Mouse (Mus musculus) CH12.LX (cell line): ENCODE data around the gene Pnn. TPM values are rescaled to one million over a fixed set of nuclear protein-coding genes. Genes with fewer than 3 reads are reported as not detected.

Experiments used
- DNase-seq: peaks from one replicate; pipeline ENCODE4 v3.0.0-alpha.2; 2013; ENCODE audit errors: extremely low read depth
- H3K27ac ChIP-seq: 2 replicates; pipeline ENCODE4 v1.5.1; 2012; ENCODE audit warnings: low read depth, mild to moderate bottlenecking, control low read depth, moderate library complexity; ENCODE audit not compliant: insufficient read depth
- H3K27me3 ChIP-seq: replicated peaks from 2 replicates; pipeline ENCODE3; 2012; ENCODE audit warnings: inconsistent platforms
- H3K36me3 ChIP-seq, 2 experiments: replicated peaks in 1 of 2; 2 replicates each; pipeline versions ENCODE3 to v1.6.1; 2012; ENCODE audit warnings: inconsistent platforms in 1 of 2, low read length in 1 of 2, mild to moderate bottlenecking in 1 of 2, mixed read lengths in 1 of 2, moderate library complexity in 1 of 2; ENCODE audit not compliant: control insufficient read depth in 1 of 2, insufficient read depth in 1 of 2
- H3K4me1 ChIP-seq, 2 experiments: 2 replicates each; pipeline ENCODE4 v1.6.1; 2012; ENCODE audit warnings: inconsistent platforms in 1 of 2, moderate library complexity in 1 of 2; ENCODE audit not compliant: insufficient read depth in 2 of 2, control insufficient read depth in 1 of 2
- H3K4me2 ChIP-seq: 2 replicates; pipeline ENCODE4 v1.6.1; 2012; ENCODE audit warnings: low read depth, mild to moderate bottlenecking, control low read depth; ENCODE audit not compliant: poor library complexity, insufficient read depth, severe bottlenecking
- H3K4me3 ChIP-seq, 3 experiments: fragments of 150-350 bp in 1 of 3; sonication (generic) in 1 of 3; replicated peaks in 1 of 3; 2 replicates each; pipeline versions ENCODE3 to v1.5.1; 2011 to 2012; ENCODE audit warnings: low read depth in 2 of 3, low read length in 2 of 3, mild to moderate bottlenecking in 2 of 3, moderate library complexity in 2 of 3, control low read depth in 1 of 3, improper control_type of control experiment in 1 of 3, inconsistent platforms in 1 of 3, mixed read lengths in 1 of 3; ENCODE audit not compliant: poor library complexity in 1 of 3
- H3K79me2 ChIP-seq: replicated peaks from 2 replicates; pipeline ENCODE4 v1.6.1; 2012; ENCODE audit warnings: mild to moderate bottlenecking, moderate library complexity; ENCODE audit not compliant: control insufficient read depth, poor library complexity, insufficient read depth, severe bottlenecking; ENCODE audit errors: extremely low read depth
- H3K9ac ChIP-seq: 2 replicates; pipeline ENCODE4 v1.6.1; 2012; ENCODE audit warnings: low read depth, mild to moderate bottlenecking, control low read depth, moderate library complexity; ENCODE audit not compliant: insufficient read depth
- H3K9me3 ChIP-seq: replicated peaks from 2 replicates; pipeline ENCODE3; 2012; ENCODE audit warnings: low read length, inconsistent platforms, mixed read lengths
- CHD1 ChIP-seq: IDR thresholded peaks from 2 replicates; pipeline ENCODE4 v1.6.1; 2012; ENCODE audit warnings: low read depth, low read length, improper control_type of control experiment, inconsistent platforms
- CHD2 ChIP-seq: IDR thresholded peaks from 2 replicates; pipeline ENCODE4 v1.6.1; 2011; ENCODE audit warnings: low read length, improper control_type of control experiment
- CTCF ChIP-seq, 2 experiments: IDR thresholded peaks in 1 of 2; conservative IDR thresholded peaks in 1 of 2; 2 replicates each; pipeline ENCODE4 v1.5.1; 2011 to 2012; ENCODE audit warnings: low read depth in 2 of 2, low read length in 2 of 2, improper control_type of control experiment in 1 of 2, inconsistent platforms in 1 of 2, mild to moderate bottlenecking in 1 of 2, moderate library complexity in 1 of 2
- E2F4 ChIP-seq: IDR thresholded peaks from 2 replicates; pipeline ENCODE4 v1.6.1; 2011; ENCODE audit warnings: low read depth, low read length, improper control_type of control experiment; ENCODE audit not compliant: insufficient replicate concordance
- ETS1 ChIP-seq: conservative IDR thresholded peaks from 2 replicates; pipeline ENCODE4 v1.6.1; 2012; ENCODE audit warnings: low read depth, mild to moderate bottlenecking, inconsistent platforms, low read length, improper control_type of control experiment, moderate library complexity
- HCFC1 ChIP-seq: IDR thresholded peaks from 2 replicates; pipeline ENCODE4 v1.6.1; 2012; ENCODE audit warnings: low read depth, mild to moderate bottlenecking, inconsistent platforms, low read length, improper control_type of control experiment
- KAT2A ChIP-seq: IDR thresholded peaks from 2 replicates; pipeline ENCODE4 v1.6.1; 2012; ENCODE audit warnings: low read length, improper control_type of control experiment, inconsistent platforms; ENCODE audit not compliant: insufficient replicate concordance
- MAX ChIP-seq: IDR thresholded peaks from 2 replicates; pipeline ENCODE4 v1.6.1; 2011; ENCODE audit warnings: low read length, improper control_type of control experiment
- MAZ ChIP-seq: IDR thresholded peaks from 2 replicates; pipeline ENCODE4 v1.6.1; 2012; ENCODE audit warnings: low read depth, mild to moderate bottlenecking, inconsistent platforms, low read length, improper control_type of control experiment, moderate library complexity
- MEF2A ChIP-seq: IDR thresholded peaks from 2 replicates; pipeline ENCODE4 v1.6.1; 2014; ENCODE audit warnings: low read depth, mild to moderate bottlenecking, inconsistent platforms, low read length, improper control_type of control experiment, borderline replicate concordance
- MXI1 ChIP-seq: IDR thresholded peaks from 2 replicates; pipeline ENCODE4 v1.6.1; 2011; ENCODE audit warnings: mild to moderate bottlenecking, low read depth, low read length, improper control_type of control experiment
- NELFE ChIP-seq: IDR thresholded peaks from 2 replicates; pipeline ENCODE4 v1.6.1; 2011; ENCODE audit warnings: low read depth, low read length, improper control_type of control experiment
- PAX5 ChIP-seq: IDR thresholded peaks from 2 replicates; pipeline ENCODE4 v1.6.1; 2012; ENCODE audit warnings: low read length, inconsistent platforms, mixed read lengths
- SIN3A ChIP-seq: IDR thresholded peaks from 2 replicates; pipeline ENCODE4 v1.6.1; 2012; ENCODE audit warnings: low read length, improper control_type of control experiment, inconsistent platforms
- SMC3 ChIP-seq: IDR thresholded peaks from 2 replicates; pipeline ENCODE4 v1.6.1; 2011; ENCODE audit warnings: low read depth, low read length, improper control_type of control experiment
- UBTF ChIP-seq: IDR thresholded peaks from 2 replicates; pipeline ENCODE4 v1.6.1; 2012; ENCODE audit warnings: low read depth, mild to moderate bottlenecking, inconsistent platforms, low read length, improper control_type of control experiment, moderate library complexity
- USF2 ChIP-seq: conservative IDR thresholded peaks from 2 replicates; pipeline ENCODE4 v1.6.1; 2011; ENCODE audit warnings: low read depth, low read length, improper control_type of control experiment
- ZC3H11A ChIP-seq: IDR thresholded peaks from 2 replicates; pipeline ENCODE4 v1.6.1; 2012; ENCODE audit warnings: low read depth, mild to moderate bottlenecking, inconsistent platforms, low read length, improper control_type of control experiment
- ZMIZ1 ChIP-seq: IDR thresholded peaks from 2 replicates; pipeline ENCODE4 v1.6.1; 2012; ENCODE audit warnings: low read depth, mild to moderate bottlenecking, inconsistent platforms, low read length, improper control_type of control experiment
- ZNF384 ChIP-seq: IDR thresholded peaks from 2 replicates; pipeline ENCODE4 v1.6.1; 2012; ENCODE audit warnings: low read depth, low read length, improper control_type of control experiment, inconsistent platforms
- dilution Hi-C: fragments of 300-500 bp; cut with MboI; formaldehyde crosslinking; loops from 2 replicates; pipeline ENCODE4 v1.14.3; 2020; ENCODE audit warnings: low sequenced_read_pairs; ENCODE audit not compliant: extremely low pct_unique_long_range_greater_than_20kb, extremely low pct_ligation_motif_present
- in situ Hi-C: fragments of 300-500 bp; cut with MboI; formaldehyde crosslinking; loops from 3 replicates; pipeline ENCODE4 v1.14.3; 2019; ENCODE audit warnings: low sequenced_read_pairs, low pct_ligation_motif_present, low pct_unique_long_range_greater_than_20kb, mixed read lengths
- polyA plus RNA-seq: library from polyadenylated mRNA; unstranded; fragments of >175 nt; gene quantifications from 2 replicates; pipeline ENCODE4 v1.2.1, GENCODE M21; 2012; ENCODE audit warnings: low read depth; ENCODE audit not compliant: insufficient read length
- total RNA-seq, 2 experiments: library from RNA; depleted of rRNA; stranded (reverse); fragments of 300-350 nt in 1 of 2; fragments of >200 nt in 1 of 2; gene quantifications; 2 replicates each; pipeline ENCODE4 v1.2.3; 2012 to 2014

The Pnn gene
- total and polyA plus RNA-seq, 3 experiments, result 31.9 to 132 (median 33.6) TPM

DNA sequence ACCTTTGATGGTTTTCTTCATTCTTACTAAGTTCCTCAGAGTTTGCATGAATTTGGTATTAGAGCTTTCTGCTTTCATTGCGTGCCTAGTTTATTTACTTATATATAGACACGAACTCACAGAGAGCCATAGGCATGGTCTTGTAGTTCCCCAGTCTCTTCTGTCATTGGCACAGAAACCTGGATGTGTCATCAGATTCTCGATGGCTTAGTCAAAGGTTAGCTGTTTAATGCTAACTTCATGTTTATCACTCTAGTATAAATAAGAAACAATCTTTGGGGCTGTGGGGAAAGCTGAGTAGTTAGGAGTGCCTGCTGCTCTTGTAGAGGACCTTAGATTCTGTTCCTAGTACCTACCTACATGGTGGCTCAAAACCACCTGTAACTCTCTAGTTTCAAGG, 10.3 kb downstream of the Pnn start:
- Histone ChIP-seq H3K27ac (no peak overlapping the region), H3K9ac (no peak overlapping the region), H3K79me2 (no peaks in the 10 kb centered on the region), H3K36me3 (peaks cover 10 to 48% of the 10 kb centered on the region in 2 experiments), H3K4me2 (no peak overlapping the region), H3K9me3 (no peaks in the 10 kb centered on the region), H3K27me3 (no peaks in the 10 kb centered on the region), H3K4me3 (no peak overlapping the region), H3K4me1 (no peaks in the 10 kb centered on the region)
- dilution Hi-C loops, result no loop called here
- no peak for TF ChIP-seq HCFC1
- no peak for TF ChIP-seq PAX5
- TF ChIP-seq KAT2A, result no peak
- TF ChIP-seq CTCF (conservative IDR thresholded peaks at IDR 0.05 in 1 of 2, IDR thresholded peaks at IDR 0.05 in 1 of 2; ENCODE audit: low read depth in 2 of 2, low read length in 2 of 2), result no peak
- no peak for TF ChIP-seq NELFE
- no peak for TF ChIP-seq ZC3H11A
- no peak for TF ChIP-seq E2F4
- TF ChIP-seq UBTF, result no peak
- no peak for TF ChIP-seq ETS1
- TF ChIP-seq ZMIZ1, result no peak
- no peak for TF ChIP-seq ZNF384
- no peak for TF ChIP-seq CHD2
- no peak for DNase-seq
- in situ Hi-C loops, result no loop called here

DNA sequence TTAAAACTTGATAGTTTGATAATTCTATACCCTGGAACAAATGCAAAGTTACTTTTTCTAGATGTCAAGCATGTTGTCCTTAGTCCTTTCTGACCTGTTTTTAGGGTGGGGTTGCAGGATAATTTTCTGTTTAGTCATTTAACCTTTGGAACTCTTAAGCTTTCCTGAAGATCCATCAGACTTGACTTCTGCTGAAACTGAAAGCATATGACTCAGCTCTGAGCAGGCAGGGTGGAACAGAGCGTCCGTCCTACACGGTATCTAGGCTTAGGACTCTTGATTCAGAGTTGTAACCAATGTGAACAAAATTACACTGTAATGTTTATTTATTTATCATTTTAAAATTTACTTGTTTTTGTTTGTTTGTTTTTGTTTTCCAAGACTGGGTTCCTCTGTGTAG, 11.2 kb downstream of the Pnn start:
- TF ChIP-seq SIN3A, result no peak
- TF ChIP-seq CHD1, result no peak
- no peak for TF ChIP-seq USF2
- TF ChIP-seq SMC3, result no peak
- TF ChIP-seq MAX, result no peak
- TF ChIP-seq KAT2A, result no peak
- TF ChIP-seq E2F4, result no peak
- TF ChIP-seq MEF2A, result no peak
- TF ChIP-seq MXI1, result no peak
- TF ChIP-seq MAZ, result no peak
- TF ChIP-seq ZC3H11A, result no peak
- H3K4me2 ChIP-seq, result no peak overlapping the region
- in situ Hi-C loops, result no loop called here

More for the DNA sequence above, 11.2 kb downstream of the Pnn start:
- H3K9ac ChIP-seq, result no peak overlapping the region
- no peak for DNase-seq
- H3K9me3 ChIP-seq, result no peaks in the 10 kb centered on the region
- dilution Hi-C loops, result no loop called here
- no peaks in the 10 kb centered on the region for H3K79me2 ChIP-seq
- no peaks in the 10 kb centered on the region for H3K27me3 ChIP-seq
- peaks cover 3 to 40% of the 10 kb centered on the region in 2 experiments for H3K36me3 ChIP-seq
- no peak overlapping the region for H3K27ac ChIP-seq
- H3K4me3 ChIP-seq, result no peak overlapping the region
- H3K4me1 ChIP-seq, result no peaks in the 10 kb centered on the region
